Mouse (Mus musculus) urinary bladder, postnatal 36 days (tissue): Measurements from ENCODE around the gene Ret.

Experiments
- DNase-seq, 2 experiments: peaks; one replicate each; pipeline ENCODE4 v3.0.0; 2022; ENCODE audit warnings: low spot score in 2 of 2, mixed read lengths in 1 of 2

Ret gene

DNA sequence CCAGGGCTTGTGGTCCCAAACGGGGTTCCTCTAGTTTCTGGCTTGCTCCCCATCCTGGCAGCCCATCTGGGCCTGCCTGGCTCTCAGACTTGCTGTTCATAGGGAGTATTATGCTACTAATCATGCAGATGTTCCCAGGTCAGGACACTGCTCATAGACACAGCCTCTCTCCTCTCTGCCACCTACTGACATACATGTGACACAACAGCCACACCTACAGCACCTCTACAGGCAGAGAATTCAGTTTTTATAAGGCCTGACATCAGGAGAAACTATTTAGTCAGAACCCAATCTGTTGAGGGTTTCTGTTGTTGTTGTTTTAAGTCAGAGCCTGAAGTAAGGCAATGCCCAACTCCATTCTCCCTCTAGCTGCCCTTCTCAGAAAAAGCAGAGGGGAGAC lies 85.7 kb downstream of the Ret start:
- DNase-seq = no peak
